Mouse (Mus musculus) stomach, embryonic 15.5 days (tissue): ENCODE measurements around the gene Foxp4. TPM values are rescaled to one million over a fixed set of nuclear protein-coding genes. Genes with fewer than 3 reads are reported as not detected.
"Not testable (repeated sequence)": the region's sequence is repeated elsewhere in the genome, so short reads cannot be mapped to it uniquely, and the experiment has no call there.

Experiments
- ATAC-seq: fragments of 200-750 bp; cut with Nextera tagmentation; 2 replicates; pipeline ENCODE4 v1.8.0; 2017; ENCODE audit warnings: low read depth, moderate number of reproducible peaks, moderate TSS enrichment; ENCODE audit not compliant: insufficient read depth, low FRiP score
- H3K27ac ChIP-seq: fragments of 300-500 bp; sonication (generic); 2 replicates; pipeline ENCODE4 v1.5.1; 2015; ENCODE audit warnings: mild to moderate bottlenecking, inconsistent platforms
- H3K27me3 ChIP-seq: fragments of 300-500 bp; sonication (generic); replicated peaks from 2 replicates; pipeline ENCODE4 v1.6.1; 2015; ENCODE audit warnings: inconsistent platforms
- H3K36me3 ChIP-seq: fragments of 300-500 bp; sonication (generic); 2 replicates; pipeline ENCODE4 v1.6.1; 2015; ENCODE audit warnings: inconsistent platforms
- H3K4me1 ChIP-seq: fragments of 300-500 bp; sonication (generic); 2 replicates; pipeline ENCODE4 v1.6.1; 2015; ENCODE audit warnings: inconsistent platforms
- H3K4me2 ChIP-seq: fragments of 300-500 bp; sonication (generic); 2 replicates; pipeline ENCODE4 v1.6.1; 2015; ENCODE audit warnings: mild to moderate bottlenecking, inconsistent platforms
- H3K4me3 ChIP-seq: fragments of 300-500 bp; sonication (generic); replicated peaks from 2 replicates; pipeline ENCODE4 v1.5.1; 2015; ENCODE audit warnings: inconsistent platforms
- H3K9ac ChIP-seq: fragments of 300-500 bp; sonication (generic); 2 replicates; pipeline ENCODE4 v1.6.1; 2015; ENCODE audit warnings: inconsistent platforms
- H3K9me3 ChIP-seq: fragments of 300-500 bp; sonication (generic); 2 replicates; pipeline ENCODE4 v1.6.1; 2016; ENCODE audit warnings: inconsistent platforms
- WGBS: fragments of 180-500 bp; shearing (Covaris S2); methylation state at CpG from one replicate; pipeline ENCODE4 v1.1.7; 2015; 5-methylcytosine and 5-hydroxymethylcytosine counted together
- polyA plus RNA-seq: library from polyadenylated mRNA; unstranded; fragments of >200 nt; fragmentation: Nextera tagmentation; extraction: Ambion mirVana; gene quantifications from 2 replicates; pipeline ENCODE4 v1.2.1, GENCODE M21; 2015

Foxp4 gene
- polyA plus RNA-seq, 1 experiment from 2014 or later = 25.0 TPM

- peak; percentile 8; the same call in 1 of the 2 replicates for ATAC-seq
- no peak overlapping the region for H3K9ac ChIP-seq
These were observed 61.0 kb downstream of the Foxp4 start for GRCm38 (mm10) chr17:47863437-47863836.

DNA sequence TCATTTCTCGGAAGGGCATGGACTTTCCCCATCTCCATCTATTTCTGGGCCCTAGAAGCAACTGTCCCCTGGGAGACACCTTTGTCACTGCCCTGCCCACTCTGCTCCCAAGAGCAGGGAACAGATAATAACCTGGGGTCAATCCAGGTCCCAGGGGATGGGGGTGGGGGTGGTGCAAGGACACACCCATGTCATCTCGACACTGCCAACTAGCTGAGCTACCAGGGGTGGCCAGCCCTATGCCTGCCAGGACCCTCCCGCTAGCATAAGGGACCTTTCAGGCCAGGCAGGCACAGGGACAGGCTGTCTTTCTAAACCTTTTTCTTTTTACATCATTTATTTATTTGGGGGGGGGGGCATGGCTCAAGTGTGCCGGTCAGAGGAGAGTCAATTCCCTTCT, 61.4 kb downstream of the Foxp4 start:
- H3K9me3 ChIP-seq = no peaks in the 10 kb centered on the region
- H3K4me3 ChIP-seq = no peak overlapping the region
- no peak overlapping the region for H3K27ac ChIP-seq
- H3K4me2 ChIP-seq = no peak overlapping the region
- no peaks in the 10 kb centered on the region for H3K27me3 ChIP-seq
- peaks cover under 1% of the 10 kb centered on the region; the same call in 1 of the 2 replicates for H3K36me3 ChIP-seq
- no peak overlapping the region for H3K9ac ChIP-seq
- no peak for ATAC-seq
- 49% methylated on average over 4 of the region's 4 CpGs for WGBS
- H3K4me1 ChIP-seq = peaks cover 14% of the 10 kb centered on the region

More at GRCm38 (mm10) chr17:47863437-47863836, 61.0 kb downstream of the Foxp4 start:
- H3K27me3 ChIP-seq = no peaks in the 10 kb centered on the region
- no peak overlapping the region for H3K4me2 ChIP-seq
- peaks cover 4% of the 10 kb centered on the region; the same call in 1 of the 2 replicates for H3K36me3 ChIP-seq
- peaks cover 14% of the 10 kb centered on the region for H3K4me1 ChIP-seq
- WGBS = 22% methylated on average over 11 of the region's 11 CpGs
- H3K27ac ChIP-seq = no peak overlapping the region
- no peaks in the 10 kb centered on the region for H3K9me3 ChIP-seq
- H3K4me3 ChIP-seq = no peak overlapping the region

- Histone ChIP-seq H3K27ac (no peak overlapping the region), H3K9ac (no peak overlapping the region), H3K36me3 (no peaks in the 10 kb centered on the region), H3K9me3 (no peaks in the 10 kb centered on the region), H3K27me3 (no peaks in the 10 kb centered on the region), H3K4me2 (no peak overlapping the region), H3K4me1 (peaks cover 13% of the 10 kb centered on the region), H3K4me3 (no peak overlapping the region)
- ATAC-seq = no peak
- whole genome bisulfite sequencing = 84% methylated on average over 4 of the region's 4 CpGs
These were observed 68.9 kb downstream of the Foxp4 start for GRCm38 (mm10) chr17:47855544-47855943.

- no peak overlapping the region for H3K4me2 ChIP-seq
- H3K36me3 ChIP-seq = no peaks in the 10 kb centered on the region
- H3K4me1 ChIP-seq = peaks cover 13% of the 10 kb centered on the region
- no peak overlapping the region for H3K27ac ChIP-seq
- WGBS = 88% methylated on average over 8 of the region's 8 CpGs
- H3K27me3 ChIP-seq = no peaks in the 10 kb centered on the region
- H3K9ac ChIP-seq = no peak overlapping the region
- no peak overlapping the region for H3K4me3 ChIP-seq
- H3K9me3 ChIP-seq = no peaks in the 10 kb centered on the region
- ATAC-seq = no peak
These were observed 69.5 kb downstream of the Foxp4 start for GRCm38 (mm10) chr17:47854908-47855307.

GRCm38 (mm10) chr17:47853760-47854159, 70.7 kb downstream of the Foxp4 start:
- no peak overlapping the region for H3K27ac ChIP-seq
- WGBS = 88% methylated on average over 4 of the region's 4 CpGs
- H3K4me2 ChIP-seq = no peak overlapping the region
- H3K4me3 ChIP-seq = no peak overlapping the region
- ATAC-seq = no peak
- no peak overlapping the region for H3K9ac ChIP-seq
- H3K9me3 ChIP-seq = no peaks in the 10 kb centered on the region
- no peaks in the 10 kb centered on the region for H3K36me3 ChIP-seq
- H3K27me3 ChIP-seq = no peaks in the 10 kb centered on the region
- H3K4me1 ChIP-seq = peaks cover 13% of the 10 kb centered on the region

GRCm38 (mm10) chr17:47853336-47853735, 71.1 kb downstream of the Foxp4 start:
- H3K27ac ChIP-seq = no peak overlapping the region
- no peaks in the 10 kb centered on the region for H3K36me3 ChIP-seq
- ATAC-seq = no peak
- H3K9ac ChIP-seq = no peak overlapping the region
- no peak overlapping the region for H3K4me3 ChIP-seq
- 86% methylated on average over 3 of the region's 4 CpGs for WGBS
- no peak overlapping the region for H3K4me2 ChIP-seq
- peaks cover 13% of the 10 kb centered on the region for H3K4me1 ChIP-seq
- H3K27me3 ChIP-seq = no peaks in the 10 kb centered on the region
- H3K9me3 ChIP-seq = no peaks in the 10 kb centered on the region

DNA sequence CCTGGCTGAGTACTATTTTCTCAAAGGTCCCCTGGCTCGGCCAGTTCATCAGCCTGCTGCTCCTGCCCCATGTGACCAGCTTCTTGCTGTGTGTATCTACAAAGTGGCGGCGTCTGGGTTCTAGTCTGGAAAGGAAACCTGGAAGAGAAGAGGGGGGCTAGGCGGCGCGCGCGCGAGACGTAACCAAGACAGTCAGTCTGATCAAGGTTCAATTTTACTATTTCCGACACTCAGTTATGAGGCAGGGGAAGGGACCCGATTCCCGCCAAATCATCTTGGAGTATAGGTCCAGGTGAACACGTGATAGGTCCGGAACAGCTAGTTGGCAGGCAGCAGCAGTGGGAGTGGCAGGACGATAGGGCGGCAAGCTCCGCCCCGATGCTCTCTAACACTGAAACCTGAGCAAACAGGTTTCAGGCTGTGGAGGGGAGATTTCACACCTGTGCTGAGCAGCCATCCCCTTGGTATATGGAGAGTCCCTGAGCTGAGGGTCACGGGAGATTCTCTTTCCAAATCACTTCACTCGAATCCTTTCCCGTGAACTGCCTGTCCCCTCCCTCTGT, 72.6 kb downstream of the Foxp4 start:
- peak overlapping the region; percentile 33 for H3K27ac ChIP-seq
- not testable (repeated sequence) for H3K9ac ChIP-seq, H3K9me3 ChIP-seq, H3K27me3 ChIP-seq, H3K36me3 ChIP-seq
- 7% methylated on average over 22 of the region's 22 CpGs for WGBS
- ATAC-seq = peak; percentile 77
- H3K4me2 ChIP-seq = peak overlapping the region; percentile 55
- H3K4me1 ChIP-seq = peaks cover 13% of the 10 kb centered on the region
- peak overlapping the region; percentile 27 for H3K4me3 ChIP-seq

DNA sequence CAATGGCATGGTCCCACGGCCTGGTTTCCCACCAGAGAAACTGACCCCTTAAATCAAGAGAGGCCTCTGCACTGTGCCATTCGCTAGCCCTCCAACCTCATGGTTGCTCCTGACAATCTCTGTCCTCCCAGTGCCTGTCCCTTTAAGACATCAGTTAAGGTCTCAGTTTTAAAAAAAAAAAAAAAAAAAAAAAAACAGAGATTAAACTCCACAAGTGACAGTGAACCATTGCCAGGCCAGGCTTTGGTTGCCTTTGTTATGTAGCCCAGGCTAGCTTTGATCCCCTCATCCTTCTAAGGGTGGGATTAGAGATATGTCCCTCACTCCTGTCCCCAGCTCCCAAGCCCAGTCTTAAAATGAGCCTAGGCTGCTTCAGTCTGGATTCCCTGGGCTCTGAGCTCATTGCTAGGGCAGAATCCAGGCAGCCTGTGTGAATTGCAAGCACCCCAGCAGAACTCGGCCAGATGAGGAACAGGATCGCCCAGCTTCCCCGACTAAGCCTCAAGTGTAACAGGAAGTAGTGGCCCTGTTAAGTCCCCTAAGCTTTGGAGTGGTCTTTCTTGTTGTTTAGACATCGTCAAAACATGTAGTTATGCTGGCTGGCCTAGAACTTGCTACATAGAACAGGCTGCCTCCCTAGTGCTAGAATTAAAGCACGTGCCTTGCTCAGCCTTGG, 73.7 kb downstream of the Foxp4 start:
- Histone ChIP-seq H3K9ac (no peak overlapping the region), H3K4me2 (no peak overlapping the region), H3K4me1 (peaks cover 13% of the 10 kb centered on the region), H3K36me3 (no peaks in the 10 kb centered on the region), H3K27ac (no peak overlapping the region), H3K4me3 (no peak overlapping the region), H3K27me3 (no peaks in the 10 kb centered on the region), H3K9me3 (no peaks in the 10 kb centered on the region)
- 68% methylated on average over 7 of the region's 7 CpGs for WGBS
- no peak for ATAC-seq

GRCm38 (mm10) chr17:47850035-47850434, 74.4 kb downstream of the Foxp4 start:
- H3K4me2 ChIP-seq = no peak overlapping the region
- WGBS = 76% methylated on average over 3 of the region's 3 CpGs
- H3K36me3 ChIP-seq = no peaks in the 10 kb centered on the region
- no peak for ATAC-seq
- no peak overlapping the region for H3K4me3 ChIP-seq
- H3K27me3 ChIP-seq = no peaks in the 10 kb centered on the region
- H3K4me1 ChIP-seq = peaks cover 13% of the 10 kb centered on the region
- H3K27ac ChIP-seq = no peak overlapping the region
- no peak overlapping the region for H3K9ac ChIP-seq
- no peaks in the 10 kb centered on the region for H3K9me3 ChIP-seq

DNA sequence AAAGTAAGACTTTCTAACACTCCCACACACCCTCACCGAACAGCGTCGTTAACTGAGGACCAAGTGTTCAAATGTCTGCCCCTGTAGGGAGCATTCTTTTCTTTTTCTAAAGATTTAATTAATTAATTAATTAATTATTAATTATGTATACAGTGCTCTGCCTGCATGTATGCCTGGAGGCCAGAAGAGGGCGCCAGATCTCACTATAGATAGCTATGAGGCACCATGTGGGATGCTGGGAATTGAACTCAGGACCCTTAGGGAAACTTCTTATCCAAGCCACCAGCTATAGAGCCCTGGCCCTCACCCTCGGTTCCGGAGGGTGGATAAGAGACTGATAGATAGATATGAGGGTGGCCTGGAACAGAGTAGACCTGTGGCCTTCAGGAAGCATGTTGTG, 76.5 kb downstream of the Foxp4 start:
- Histone ChIP-seq H3K9me3 (no peaks in the 10 kb centered on the region), H3K9ac (no peak overlapping the region), H3K4me2 (no peak overlapping the region), H3K36me3 (no peaks in the 10 kb centered on the region), H3K4me1 (peaks cover 13% of the 10 kb centered on the region), H3K4me3 (no peak overlapping the region), H3K27me3 (no peaks in the 10 kb centered on the region), H3K27ac (no peak overlapping the region)
- 83% methylated on average over 6 of the region's 6 CpGs for WGBS
- ATAC-seq = no peak

DNA sequence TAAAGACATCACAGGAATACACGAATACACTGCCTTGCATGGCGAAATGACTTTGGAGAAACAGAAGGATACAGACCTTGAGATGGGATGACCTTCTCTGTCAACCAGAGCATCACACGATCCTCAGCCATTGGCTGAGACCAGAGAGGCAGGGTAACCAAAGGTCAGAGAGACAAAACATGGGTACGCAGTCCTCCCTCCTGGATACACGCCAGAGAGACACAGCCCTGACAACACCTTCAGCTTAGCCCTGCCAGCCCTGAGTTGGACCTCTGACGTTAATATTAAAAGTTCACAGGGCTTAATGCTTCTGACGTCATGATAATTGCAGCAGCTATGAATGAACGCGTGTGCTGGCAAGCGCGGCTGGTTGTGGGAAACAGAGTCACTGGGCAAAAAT, 78.8 kb downstream of the Foxp4 start:
- H3K27ac ChIP-seq = no peak overlapping the region

DNA sequence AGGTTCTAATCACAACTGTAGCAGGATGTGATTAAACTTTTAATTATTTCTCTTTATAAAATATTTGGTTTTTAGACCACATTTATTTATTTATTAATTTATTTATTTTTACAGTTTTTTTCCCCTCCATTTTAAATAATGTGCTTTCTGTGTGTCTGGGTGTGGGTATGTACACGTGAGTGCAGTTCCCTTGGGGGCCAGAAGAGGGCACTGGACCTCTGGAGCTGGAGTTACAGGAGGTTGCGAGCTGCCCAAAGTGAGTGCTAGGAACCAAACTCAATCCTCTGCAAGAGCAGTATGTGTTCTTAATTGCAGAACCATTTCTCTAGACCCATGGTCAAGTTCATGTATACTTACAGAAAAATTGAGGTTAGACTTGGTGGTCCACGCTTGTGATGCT, 81.0 kb downstream of the Foxp4 start:
- no peak for ATAC-seq
- 89% methylated on average over 3 of the region's 3 CpGs for WGBS
- no peak overlapping the region for H3K27ac ChIP-seq

More for the DNA sequence above, 78.8 kb downstream of the Foxp4 start:
- H3K4me2 ChIP-seq = no peak overlapping the region
- H3K9me3 ChIP-seq = no peaks in the 10 kb centered on the region
- ATAC-seq = no peak
- no peak overlapping the region for H3K4me3 ChIP-seq
- H3K4me1 ChIP-seq = peaks cover 11% of the 10 kb centered on the region
- 74% methylated on average over 11 of the region's 11 CpGs for WGBS
- H3K27me3 ChIP-seq = no peaks in the 10 kb centered on the region
- H3K9ac ChIP-seq = no peak overlapping the region
- no peaks in the 10 kb centered on the region for H3K36me3 ChIP-seq

More for the DNA sequence above, 81.0 kb downstream of the Foxp4 start:
- Histone ChIP-seq H3K36me3 (no peaks in the 10 kb centered on the region), H3K4me2 (no peak overlapping the region), H3K4me1 (peaks cover 11% of the 10 kb centered on the region), H3K9ac (no peak overlapping the region), H3K27me3 (no peaks in the 10 kb centered on the region), H3K9me3 (no peaks in the 10 kb centered on the region), H3K4me3 (no peak overlapping the region)
